Mouse (Mus musculus) forebrain, embryonic 16.5 days (tissue): Measurements from ENCODE around the gene Ap1b1. TPM values are rescaled to one million over a fixed set of nuclear protein-coding genes. Genes with fewer than 3 reads are reported as not detected.

Source experiments
- ATAC-seq: fragments of 200-750 bp; cut with Nextera tagmentation; 2 replicates; pipeline ENCODE4 v1.8.0; 2017; ENCODE audit warnings: mild to moderate bottlenecking, moderate library complexity
- H3K27ac ChIP-seq: fragments of 300-500 bp; sonication (generic); 2 replicates; pipeline ENCODE4 v1.5.1; 2014; ENCODE audit warnings: low read length, control low read depth
- H3K27me3 ChIP-seq: fragments of 300-500 bp; sonication (generic); replicated peaks from 2 replicates; pipeline ENCODE4 v1.6.1; 2014; ENCODE audit warnings: low read length; ENCODE audit not compliant: control insufficient read depth, insufficient read depth
- H3K36me3 ChIP-seq: fragments of 300-500 bp; sonication (generic); 2 replicates; pipeline ENCODE4 v1.6.1; 2014; ENCODE audit not compliant: control insufficient read depth, insufficient read depth
- H3K4me1 ChIP-seq: fragments of 300-500 bp; sonication (generic); replicated peaks from 2 replicates; pipeline ENCODE4 v1.6.1; 2014; ENCODE audit warnings: low read length; ENCODE audit not compliant: control insufficient read depth, insufficient read depth
- H3K4me2 ChIP-seq: fragments of 300-500 bp; sonication (generic); 2 replicates; pipeline ENCODE4 v1.6.1; 2014; ENCODE audit warnings: mild to moderate bottlenecking, low read length, control low read depth
- H3K4me3 ChIP-seq: fragments of 300-500 bp; sonication (generic); replicated peaks from 2 replicates; pipeline ENCODE4 v1.5.1; 2014; ENCODE audit warnings: mild to moderate bottlenecking, low read length, control low read depth
- H3K9ac ChIP-seq: fragments of 300-500 bp; sonication (generic); replicated peaks from 2 replicates; pipeline ENCODE4 v1.6.1; 2014; ENCODE audit warnings: low read depth, low read length, control low read depth
- H3K9me3 ChIP-seq: fragments of 300-500 bp; sonication (generic); 2 replicates; pipeline ENCODE4 v1.6.1; 2016; ENCODE audit warnings: low read length; ENCODE audit not compliant: control insufficient read depth
- WGBS: fragments of 180-500 bp; shearing (Covaris S2); extraction: QIAGEN DNeasy Blood & Tissue Kit; methylation state at CpG from one replicate; pipeline ENCODE4 v1.1.7; 2014; 5-methylcytosine and 5-hydroxymethylcytosine counted together
- polyA plus RNA-seq: library from polyadenylated mRNA; unstranded; fragments of >200 nt; fragmentation: Nextera tagmentation; extraction: Ambion mirVana; gene quantifications from 2 replicates; pipeline ENCODE4 v1.2.1, GENCODE M21; 2015

Ap1b1 gene
- polyA plus RNA-seq, 1 experiment from 2014 or later: 92.1 TPM

GRCm38 (mm10) chr11:5060756-5061412, 74.3 kb downstream of the Ap1b1 start:
- Histone ChIP-seq H3K9me3 (no peaks in the 10 kb centered on the region), H3K4me1 (peaks cover 62% of the 10 kb centered on the region), H3K9ac (0 out of 2 replicates have a peak overlapping the region, but pooled peaks have one; percentile 35), H3K27me3 (peaks cover 64% of the 10 kb centered on the region), H3K4me2 (peak overlapping the region; percentile 70), H3K27ac (no peak overlapping the region), H3K4me3 (no peak overlapping the region; the same call in 1 of the 2 replicates), H3K36me3 (no peaks in the 10 kb centered on the region)
- WGBS: 57% methylated on average over 28 of the region's 28 CpGs
- no peak for ATAC-seq

DNA sequence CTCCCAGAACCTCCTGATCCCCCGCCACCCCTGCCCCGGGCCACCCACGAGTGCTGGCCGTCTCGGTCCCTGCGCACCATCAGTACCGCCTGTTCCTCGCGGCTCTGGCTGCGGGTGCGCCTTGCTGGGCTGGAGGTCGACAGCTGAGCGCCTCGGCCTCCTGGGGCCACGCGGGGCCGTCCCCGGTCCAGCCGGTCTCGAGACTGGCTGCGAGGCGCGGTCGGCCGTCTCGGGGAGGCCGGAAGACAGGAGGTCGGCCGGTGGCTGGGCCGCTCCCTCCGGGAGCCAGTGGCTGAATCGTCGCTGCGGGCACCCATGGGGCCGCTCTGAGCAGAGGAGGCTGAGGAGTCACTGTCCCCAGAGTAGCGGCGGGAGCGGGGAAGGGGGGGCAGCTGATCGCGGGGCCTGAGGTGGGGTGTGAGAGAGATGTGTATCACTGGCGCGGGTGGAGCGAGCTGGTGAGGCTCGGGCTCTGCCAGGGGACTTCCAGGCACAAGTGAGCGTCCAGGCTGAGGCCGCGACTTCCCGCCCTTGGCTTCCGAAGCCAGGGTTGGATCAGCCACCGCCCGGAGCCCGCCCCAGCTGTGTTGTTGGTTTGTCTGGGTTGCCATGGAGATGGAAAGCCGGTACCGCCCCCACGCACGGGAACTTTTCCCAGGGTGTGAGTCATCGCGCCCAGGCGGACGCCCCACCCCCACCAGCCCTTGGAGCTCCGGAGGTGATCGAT, 75.0 kb downstream of the Ap1b1 start:
- peak overlapping the region; percentile 35 for H3K9ac ChIP-seq
- H3K27me3 ChIP-seq: peaks cover 61% of the 10 kb centered on the region
- peak overlapping the region; percentile 70 for H3K4me2 ChIP-seq
- H3K27ac ChIP-seq: no peak overlapping the region
- no peaks in the 10 kb centered on the region for H3K36me3 ChIP-seq
- 2% methylated on average over 57 of the region's 62 CpGs for WGBS
- H3K4me1 ChIP-seq: peaks cover 56% of the 10 kb centered on the region
- no peaks in the 10 kb centered on the region for H3K9me3 ChIP-seq
- peak; percentile 13 for ATAC-seq
- H3K4me3 ChIP-seq: peak overlapping the region; percentile 37

DNA sequence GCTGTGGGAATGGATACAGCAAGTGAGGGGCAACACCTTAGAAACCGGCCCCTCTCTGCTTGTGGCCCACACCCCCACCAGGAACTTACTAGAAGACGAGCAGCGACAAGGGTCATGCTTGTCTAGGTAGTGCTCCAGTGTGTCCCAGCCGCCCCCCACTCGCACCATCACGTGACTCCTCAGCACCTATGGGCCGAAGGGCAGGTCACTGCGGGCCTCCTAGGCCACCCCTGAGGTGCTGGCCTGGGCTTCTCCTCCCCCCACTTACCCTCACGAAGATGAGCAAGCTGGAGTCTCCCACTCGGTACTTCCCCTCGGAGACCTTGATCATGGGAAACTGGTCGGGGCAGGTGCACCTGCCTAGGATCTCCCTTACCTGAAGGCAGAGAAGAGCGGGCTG, 75.7 kb downstream of the Ap1b1 start:
- Histone ChIP-seq H3K4me1 (peaks cover 53% of the 10 kb centered on the region), H3K9ac (no peak overlapping the region), H3K4me2 (peak overlapping the region; percentile 70), H3K27me3 (peaks cover 55% of the 10 kb centered on the region), H3K27ac (no peak overlapping the region), H3K36me3 (no peaks in the 10 kb centered on the region), H3K4me3 (peak overlapping the region; percentile 37), H3K9me3 (no peaks in the 10 kb centered on the region)
- ATAC-seq: no peak
- 20% methylated on average over 13 of the region's 13 CpGs for WGBS

GRCm38 (mm10) chr11:5062860-5063505, 76.4 kb downstream of the Ap1b1 start:
- Histone ChIP-seq H3K36me3 (peaks cover 2% of the 10 kb centered on the region; the same call in 1 of the 2 replicates), H3K27ac (no peak overlapping the region), H3K4me1 (peaks cover 49% of the 10 kb centered on the region), H3K9ac (no peak overlapping the region), H3K4me3 (no peak overlapping the region), H3K9me3 (no peaks in the 10 kb centered on the region), H3K27me3 (peaks cover 49% of the 10 kb centered on the region), H3K4me2 (no peak overlapping the region)
- ATAC-seq: no peak
- WGBS: 62% methylated on average over 13 of the region's 13 CpGs

GRCm38 (mm10) chr11:5063561-5064281, 77.1 kb downstream of the Ap1b1 start:
- Histone ChIP-seq H3K27me3 (peaks cover 46% of the 10 kb centered on the region), H3K4me3 (peak overlapping the region; percentile 72), H3K27ac (no peak overlapping the region), H3K9me3 (no peaks in the 10 kb centered on the region), H3K36me3 (peaks cover 10% of the 10 kb centered on the region), H3K4me2 (peak overlapping the region; percentile 96), H3K4me1 (peaks cover 44% of the 10 kb centered on the region), H3K9ac (no peak overlapping the region; the same call in 1 of the 2 replicates)
- no peak for ATAC-seq
- WGBS: 56% methylated on average over 31 of the region's 31 CpGs

GRCm38 (mm10) chr11:5064282-5065055, 77.8 kb downstream of the Ap1b1 start:
- H3K9me3 ChIP-seq: no peaks in the 10 kb centered on the region
- peaks cover 17% of the 10 kb centered on the region for H3K36me3 ChIP-seq
- no peak overlapping the region for H3K27ac ChIP-seq
- ATAC-seq: 0 out of 2 replicates have a peak, but pooled peaks have one; percentile 16
- H3K27me3 ChIP-seq: peaks cover 38% of the 10 kb centered on the region
- peak overlapping the region; percentile 72 for H3K4me3 ChIP-seq
- peak overlapping the region; percentile 85 for H3K9ac ChIP-seq
- 16% methylated on average over 37 of the region's 38 CpGs for WGBS
- H3K4me2 ChIP-seq: peak overlapping the region; percentile 96
- peaks cover 44% of the 10 kb centered on the region for H3K4me1 ChIP-seq

- peak; percentile 86 for ATAC-seq
Observed at GRCm38 (mm10) chr11:5065056-5065821, 78.6 kb downstream of the Ap1b1 start, which contains the start of gene Gas2l1. TSS of gene Gas2l1 (minus strand) at chr11:5065327.

DNA sequence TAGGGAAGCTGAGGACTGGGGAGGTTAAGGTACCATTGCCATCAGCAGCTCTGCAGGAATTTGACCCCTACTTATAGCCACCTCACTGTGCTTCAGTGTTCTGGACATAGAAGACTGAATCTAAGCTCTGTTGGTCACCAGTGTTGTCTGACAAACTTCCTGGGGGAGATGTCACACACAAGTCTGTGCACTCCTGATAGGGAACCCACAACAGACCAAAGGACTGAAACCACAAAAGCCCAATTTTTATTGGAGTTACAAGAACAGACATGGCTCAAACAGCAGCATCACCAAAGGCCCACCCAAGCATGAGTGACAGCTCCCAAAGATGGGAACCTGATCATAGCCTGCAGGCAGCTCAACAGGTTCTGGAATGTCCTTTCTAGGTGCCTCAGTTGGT, 80.4 kb downstream of the Ap1b1 start:
- H3K4me3 ChIP-seq: no peak overlapping the region

More at GRCm38 (mm10) chr11:5065056-5065821, 78.6 kb downstream of the Ap1b1 start, which contains the start of gene Gas2l1:
- Histone ChIP-seq H3K27ac (no peak within 1 kb of the TSS), H3K27me3 (peaks cover 31% of the 10 kb centered on the region), H3K9me3 (no peaks in the 10 kb centered on the region), H3K9ac (peak within 1 kb of the TSS; percentile 85), H3K4me2 (peak within 1 kb of the TSS; percentile 96), H3K4me1 (peaks cover 44% of the 10 kb centered on the region), H3K36me3 (peaks cover 18% of the 10 kb centered on the region), H3K4me3 (peak within 1 kb of the TSS; percentile 72)
- under 1% methylated on average over 50 of the region's 50 CpGs for WGBS

More for the DNA sequence above, 80.4 kb downstream of the Ap1b1 start:
- Histone ChIP-seq H3K4me1 (peaks cover 32% of the 10 kb centered on the region), H3K36me3 (peaks cover 29% of the 10 kb centered on the region), H3K4me2 (no peak overlapping the region), H3K9me3 (no peaks in the 10 kb centered on the region), H3K27ac (no peak overlapping the region), H3K9ac (no peak overlapping the region), H3K27me3 (peaks cover 18% of the 10 kb centered on the region)
- no peak for ATAC-seq
